Mouse (Mus musculus) erythroid progenitor cell, adult 5-6 weeks (primary cell): ENCODE results near the gene Wee1. TPM values are rescaled to one million over a fixed set of nuclear protein-coding genes. Genes with fewer than 3 reads are reported as not detected.

Source experiments
- ATAC-seq: replicated peaks from 2 replicates; pipeline ENCODE4 v1.8.0; 2016; ENCODE audit warnings: moderate number of reproducible peaks, mild to moderate bottlenecking, moderate TSS enrichment, inconsistent platforms; ENCODE audit not compliant: poor library complexity, low FRiP score, severe bottlenecking
- total RNA-seq, 2 experiments: library from RNA; stranded (forward) in 1 of 2; stranded (reverse) in 1 of 2; fragments of 150-400 nt in 1 of 2; fragments of 186-747, 209-891 nt in 1 of 2; gene quantifications; 2 replicates each; pipeline versions ENCODE4 v1.2.3 to v1.2.4; 2015 to 2017; ENCODE audit warnings: low replicate concordance in 2 of 2

Wee1 gene
- total RNA-seq, 2 experiments from 2014 or later, result 28.8 to 54.9 TPM

DNA sequence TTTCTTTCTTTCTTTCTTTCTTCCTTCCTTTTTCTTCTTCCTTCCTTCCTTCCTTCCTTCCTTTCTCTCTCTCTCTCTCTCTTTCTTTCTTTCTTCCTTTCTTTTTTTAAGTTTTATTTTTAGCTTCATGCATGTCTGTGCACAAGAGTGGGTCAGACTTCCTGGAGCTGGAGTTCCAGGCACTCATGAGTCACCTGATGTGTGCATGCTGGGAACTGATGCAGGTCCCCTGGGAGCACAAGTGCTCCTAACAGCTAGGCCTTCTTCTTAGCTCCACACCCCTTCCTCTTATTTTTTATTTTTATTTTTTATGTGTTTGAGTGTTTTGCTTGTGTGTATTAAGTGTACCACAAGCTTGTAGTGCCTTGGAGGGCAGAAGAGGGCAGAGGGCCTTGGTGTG, 58.8 kb downstream of the Wee1 start:
- no peak for ATAC-seq

DNA sequence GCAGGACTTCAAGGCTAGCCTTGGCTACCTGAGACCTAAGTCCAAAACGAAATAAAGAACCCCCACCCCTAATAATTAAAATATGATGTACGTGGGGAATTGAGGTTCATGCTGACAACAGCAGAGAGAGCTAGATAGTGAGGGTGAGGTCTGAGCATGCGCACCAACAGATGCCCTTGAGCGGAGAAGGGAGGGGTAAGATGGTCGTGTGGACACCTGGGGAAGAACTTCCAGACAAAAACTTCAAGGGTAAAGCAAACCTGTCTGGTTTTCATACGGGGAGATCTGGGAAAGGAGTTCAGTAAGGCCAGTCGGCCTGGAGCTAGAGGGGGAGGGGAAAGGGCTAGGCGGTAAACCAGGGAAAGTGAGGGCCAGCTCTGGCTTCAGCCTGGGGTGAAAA, 59.6 kb downstream of the Wee1 start:
- ATAC-seq, result no peak

DNA sequence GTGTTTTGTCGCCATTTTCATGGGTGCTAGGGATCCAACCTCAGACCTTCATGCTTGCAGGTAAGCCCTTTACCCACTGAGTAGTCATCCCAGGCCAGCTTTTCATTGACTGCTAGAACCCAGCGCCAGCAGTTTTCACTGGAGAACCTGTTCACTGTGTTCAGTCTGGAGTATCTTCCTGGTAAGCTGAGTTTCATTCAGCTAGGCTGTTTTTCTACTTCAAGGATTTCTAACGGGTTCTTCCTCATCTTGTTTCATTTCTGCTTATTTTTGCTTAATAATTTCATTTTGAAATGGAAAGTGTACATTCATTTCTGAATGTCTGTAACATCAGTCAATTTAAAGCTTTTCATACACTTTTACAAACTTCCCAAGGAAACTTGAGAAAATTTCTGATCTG, 62.8 kb downstream of the Wee1 start:
- ATAC-seq, result no peak

DNA sequence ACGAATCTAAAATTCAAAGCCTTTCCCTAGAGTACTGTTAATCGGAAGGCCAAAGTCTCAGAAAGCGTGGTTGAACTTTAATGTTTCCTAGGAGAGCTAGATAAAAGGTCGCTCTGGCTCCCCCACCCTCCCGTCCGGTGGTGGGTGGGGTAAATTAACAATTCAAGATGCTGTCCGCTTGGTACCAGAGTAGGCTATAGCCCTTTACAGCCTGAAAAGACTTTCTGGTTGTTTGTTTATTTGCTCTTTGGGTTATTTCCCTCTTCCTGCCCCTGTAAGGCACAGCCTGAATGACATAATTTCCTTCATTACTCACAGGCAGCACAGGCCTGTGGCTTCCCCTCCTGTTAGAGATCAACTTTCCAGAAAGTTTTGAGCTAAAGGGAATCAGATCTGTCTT, 68.1 kb downstream of the Wee1 start:
- no peak for ATAC-seq

Other genes with a start within 250 kb of the Wee1 start
- 35.2 and 40.4 TPM in 2 replicates for gene Dennd5a, start 161.6 kb upstream of the Wee1 start, total RNA-seq (2015; ENCODE audit: low replicate concordance)
- 22.4 and 24.8 TPM in 2 replicates for gene Dennd5a, start 161.6 kb upstream of the Wee1 start, total RNA-seq (2017; ENCODE audit: low replicate concordance)
- gene Tmem41b, start 135.1 kb upstream of the Wee1 start, total RNA-seq (2015; ENCODE audit: low replicate concordance), result 42.2 and 76.3 TPM in 2 replicates
- 49.9 and 76.2 TPM in 2 replicates for gene Tmem41b, start 135.1 kb upstream of the Wee1 start, total RNA-seq (2017; ENCODE audit: low replicate concordance)
- 29.9 and 34.0 TPM in 2 replicates for gene Ipo7, start 103.8 kb upstream of the Wee1 start, total RNA-seq (2015; ENCODE audit: low replicate concordance)
- 45.9 and 69.8 TPM in 2 replicates for gene Ipo7, start 103.8 kb upstream of the Wee1 start, total RNA-seq (2017; ENCODE audit: low replicate concordance)
- gene Zfp143, start 60.8 kb upstream of the Wee1 start, total RNA-seq (2015; ENCODE audit: low replicate concordance), result 25.2 and 34.6 TPM in 2 replicates
- 21.8 and 38.1 TPM in 2 replicates for gene Zfp143, start 60.8 kb upstream of the Wee1 start, total RNA-seq (2017; ENCODE audit: low replicate concordance)
- 10.5 and 11.7 TPM in 2 replicates for gene Swap70, start 99.7 kb downstream of the Wee1 start, total RNA-seq (2015; ENCODE audit: low replicate concordance)
- 10.5 and 18.2 TPM in 2 replicates for gene Swap70, start 99.7 kb downstream of the Wee1 start, total RNA-seq (2017; ENCODE audit: low replicate concordance)